Mouse (Mus musculus) midbrain, embryonic 15.5 days (tissue): ENCODE measurements around the gene Tmeff2. TPM values are rescaled to one million over a fixed set of nuclear protein-coding genes. Genes with fewer than 3 reads are reported as not detected.

ENCODE experiments used
- ATAC-seq: fragments of 200-750 bp; cut with Nextera tagmentation; replicated peaks from 2 replicates; pipeline ENCODE4 v1.8.0; 2017; ENCODE audit warnings: moderate TSS enrichment
- H3K27ac ChIP-seq: fragments of 300-500 bp; sonication (generic); 2 replicates; pipeline ENCODE4 v1.5.1; 2015; ENCODE audit warnings: mild to moderate bottlenecking, inconsistent platforms
- H3K27me3 ChIP-seq: fragments of 300-500 bp; sonication (generic); replicated peaks from 2 replicates; pipeline ENCODE4 v1.6.1; 2015; ENCODE audit warnings: inconsistent platforms
- H3K36me3 ChIP-seq: fragments of 300-500 bp; sonication (generic); replicated peaks from 2 replicates; pipeline ENCODE4 v1.6.1; 2015; ENCODE audit warnings: inconsistent platforms
- H3K4me1 ChIP-seq: fragments of 300-500 bp; sonication (generic); 2 replicates; pipeline ENCODE4 v1.6.1; 2015; ENCODE audit warnings: inconsistent platforms
- H3K4me2 ChIP-seq: fragments of 300-500 bp; sonication (generic); 2 replicates; pipeline ENCODE4 v1.6.1; 2015; ENCODE audit warnings: inconsistent platforms, mild to moderate bottlenecking, moderate library complexity
- H3K4me3 ChIP-seq: fragments of 300-500 bp; sonication (generic); 2 replicates; pipeline ENCODE4 v1.5.1; 2015; ENCODE audit warnings: mild to moderate bottlenecking, inconsistent platforms
- H3K9ac ChIP-seq: fragments of 300-500 bp; sonication (generic); 2 replicates; pipeline ENCODE4 v1.6.1; 2015; ENCODE audit warnings: mild to moderate bottlenecking, inconsistent platforms
- H3K9me3 ChIP-seq: fragments of 300-500 bp; sonication (generic); 2 replicates; pipeline ENCODE4 v1.6.1; 2016; ENCODE audit warnings: inconsistent platforms
- WGBS: fragments of 180-500 bp; shearing (Covaris S2); methylation state at CpG from one replicate; pipeline ENCODE4 v1.1.7; 2015; ENCODE audit warnings: mixed read lengths; 5-methylcytosine and 5-hydroxymethylcytosine counted together
- polyA plus RNA-seq: library from polyadenylated mRNA; unstranded; fragments of >200 nt; fragmentation: Nextera tagmentation; extraction: Ambion mirVana; gene quantifications from 2 replicates; pipeline ENCODE4 v1.2.1, GENCODE M21; 2015

Gene Tmeff2
- polyA plus RNA-seq, 1 experiment from 2014 or later, result 78.6 TPM

- 61% methylated on average over 5 of the region's 5 CpGs for WGBS
Measured at GRCm38 (mm10) chr1:51126425-51126765, 225.9 kb downstream of the Tmeff2 start.

GRCm38 (mm10) chr1:51136792-51137191, 236.3 kb downstream of the Tmeff2 start:
- no peak for ATAC-seq
- 85% methylated on average over 2 of the region's 2 CpGs for WGBS

More at GRCm38 (mm10) chr1:51126425-51126765, 225.9 kb downstream of the Tmeff2 start:
- no peaks in the 10 kb centered on the region for H3K36me3 ChIP-seq
- no peak overlapping the region for H3K9ac ChIP-seq
- peaks cover 3% of the 10 kb centered on the region; the same call in 1 of the 2 replicates for H3K4me1 ChIP-seq
- H3K9me3 ChIP-seq, result no peaks in the 10 kb centered on the region
- no peak overlapping the region for H3K4me2 ChIP-seq
- no peak overlapping the region for H3K4me3 ChIP-seq
- no peak overlapping the region for H3K27ac ChIP-seq
- ATAC-seq, result no peak
- H3K27me3 ChIP-seq, result no peaks in the 10 kb centered on the region

GRCm38 (mm10) chr1:51139605-51140004, 239.2 kb downstream of the Tmeff2 start:
- H3K27ac ChIP-seq, result no peak overlapping the region
- no peak overlapping the region for H3K9ac ChIP-seq
- H3K4me1 ChIP-seq, result no peaks in the 10 kb centered on the region
- peak; percentile 30; the same call in 1 of the 2 replicates for ATAC-seq
- H3K27me3 ChIP-seq, result no peaks in the 10 kb centered on the region
- H3K9me3 ChIP-seq, result no peaks in the 10 kb centered on the region
- no peak overlapping the region for H3K4me2 ChIP-seq
- 77% methylated on average over 10 of the region's 10 CpGs for WGBS
- H3K4me3 ChIP-seq, result no peak overlapping the region
- no peaks in the 10 kb centered on the region for H3K36me3 ChIP-seq

More at GRCm38 (mm10) chr1:51136792-51137191, 236.3 kb downstream of the Tmeff2 start:
- Histone ChIP-seq H3K4me2 (no peak overlapping the region), H3K4me3 (no peak overlapping the region), H3K9ac (no peak overlapping the region), H3K36me3 (no peaks in the 10 kb centered on the region), H3K27me3 (no peaks in the 10 kb centered on the region), H3K27ac (no peak overlapping the region), H3K9me3 (no peaks in the 10 kb centered on the region), H3K4me1 (no peaks in the 10 kb centered on the region)

- Histone ChIP-seq H3K4me1 (no peaks in the 10 kb centered on the region), H3K9ac (no peak overlapping the region), H3K9me3 (no peaks in the 10 kb centered on the region), H3K4me3 (no peak overlapping the region), H3K36me3 (no peaks in the 10 kb centered on the region), H3K27ac (no peak overlapping the region), H3K27me3 (no peaks in the 10 kb centered on the region), H3K4me2 (no peak overlapping the region)
- WGBS, result 94% methylated on average over 1 of the region's 1 CpGs
- no peak for ATAC-seq
Measured at GRCm38 (mm10) chr1:51141381-51141780, 240.9 kb downstream of the Tmeff2 start.

DNA sequence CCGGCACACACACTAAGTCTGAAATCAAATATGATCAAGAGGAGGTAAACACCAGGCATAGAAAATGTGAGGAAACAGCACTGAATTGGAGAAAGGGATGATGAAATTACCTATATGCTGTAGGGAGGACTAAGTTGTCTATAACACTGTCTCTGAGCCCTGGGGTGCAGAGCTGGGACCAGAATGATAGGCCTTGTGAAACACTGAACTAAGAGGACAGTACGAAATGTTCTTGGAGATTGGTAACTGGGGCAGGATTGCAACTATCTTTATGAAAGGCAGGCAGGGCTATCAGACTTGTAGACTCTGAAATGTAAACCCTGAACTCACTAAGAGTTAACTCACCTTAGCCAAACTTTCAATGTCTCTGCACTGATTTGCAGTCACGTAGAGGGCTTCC, 242.3 kb downstream of the Tmeff2 start:
- Histone ChIP-seq H3K9me3 (no peaks in the 10 kb centered on the region), H3K27ac (no peak overlapping the region), H3K4me1 (no peaks in the 10 kb centered on the region), H3K36me3 (no peaks in the 10 kb centered on the region), H3K4me3 (no peak overlapping the region), H3K9ac (no peak overlapping the region), H3K4me2 (no peak overlapping the region), H3K27me3 (no peaks in the 10 kb centered on the region)
- WGBS, result 90% methylated on average over 3 of the region's 3 CpGs
- no peak for ATAC-seq

GRCm38 (mm10) chr1:51145693-51146092, 245.2 kb downstream of the Tmeff2 start:
- no peaks in the 10 kb centered on the region for H3K36me3 ChIP-seq
- H3K9ac ChIP-seq, result no peak overlapping the region
- 93% methylated on average over 4 of the region's 4 CpGs for WGBS
- H3K4me2 ChIP-seq, result no peak overlapping the region
- no peak overlapping the region for H3K4me3 ChIP-seq
- H3K27ac ChIP-seq, result no peak overlapping the region
- ATAC-seq, result no peak
- H3K9me3 ChIP-seq, result no peaks in the 10 kb centered on the region
- no peaks in the 10 kb centered on the region for H3K27me3 ChIP-seq
- no peaks in the 10 kb centered on the region for H3K4me1 ChIP-seq

DNA sequence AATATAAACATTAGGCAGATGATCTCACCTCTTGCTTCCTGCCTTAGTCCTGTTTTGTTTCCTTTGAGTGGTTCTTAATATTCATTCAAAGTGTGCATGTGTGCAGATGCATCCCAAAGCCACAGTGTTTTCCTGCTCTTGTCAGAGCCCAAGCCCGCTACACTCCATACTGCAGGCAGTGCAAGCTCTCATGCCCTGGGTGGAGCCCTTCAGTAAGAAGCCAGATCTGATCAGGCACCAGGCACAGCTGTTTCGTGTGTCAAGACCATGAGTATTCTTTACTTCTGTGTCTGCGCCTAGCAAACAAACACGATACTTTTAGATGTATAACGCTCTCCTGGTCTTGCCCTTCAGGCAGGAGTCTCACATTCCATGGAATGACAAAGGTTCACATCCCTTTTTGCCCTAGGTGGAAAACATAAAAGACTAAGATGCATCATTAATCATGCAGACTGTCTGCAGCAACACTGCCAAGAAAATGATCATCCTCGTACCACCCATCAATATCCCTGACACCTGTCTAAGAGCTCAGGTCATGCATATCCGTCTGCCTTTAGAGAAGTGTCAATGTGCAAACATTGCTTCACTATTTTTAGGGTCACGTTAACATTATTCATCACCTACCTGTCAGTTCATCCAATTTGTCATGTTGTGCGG, 248.2 kb downstream of the Tmeff2 start:
- no peak overlapping the region for H3K9ac ChIP-seq
- no peak overlapping the region for H3K4me2 ChIP-seq
- ATAC-seq, result peak; percentile 84
- H3K9me3 ChIP-seq, result no peaks in the 10 kb centered on the region
- no peaks in the 10 kb centered on the region for H3K27me3 ChIP-seq
- H3K4me3 ChIP-seq, result no peak overlapping the region
- peak overlapping the region; percentile 32 for H3K27ac ChIP-seq
- no peaks in the 10 kb centered on the region for H3K36me3 ChIP-seq
- H3K4me1 ChIP-seq, result no peaks in the 10 kb centered on the region
- 61% methylated on average over 9 of the region's 9 CpGs for WGBS

DNA sequence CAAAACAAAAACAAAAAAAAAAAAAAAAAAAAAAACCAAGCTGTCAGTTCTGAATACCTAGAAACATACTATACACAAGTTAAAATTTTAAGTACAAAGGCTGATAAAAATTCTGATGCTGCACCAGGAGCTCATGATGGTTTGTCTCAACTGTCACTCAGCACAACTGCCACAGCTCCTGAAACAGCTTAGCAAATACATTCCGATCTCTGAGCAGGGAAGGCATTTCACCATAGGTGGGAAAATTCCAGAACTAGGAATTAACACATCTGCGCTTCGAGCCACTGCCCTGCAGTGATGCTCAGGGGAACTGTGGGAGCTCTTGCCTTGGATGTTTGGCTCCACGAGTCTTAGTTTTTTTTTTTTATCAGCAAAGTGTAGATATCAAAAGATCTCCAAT, 249.0 kb downstream of the Tmeff2 start:
- Histone ChIP-seq H3K9me3 (no peaks in the 10 kb centered on the region), H3K27me3 (no peaks in the 10 kb centered on the region), H3K4me1 (no peaks in the 10 kb centered on the region), H3K36me3 (no peaks in the 10 kb centered on the region), H3K27ac (no peak overlapping the region), H3K4me3 (no peak overlapping the region), H3K4me2 (no peak overlapping the region), H3K9ac (no peak overlapping the region)
- no peak for ATAC-seq
- WGBS, result 40% methylated on average over 4 of the region's 4 CpGs

DNA sequence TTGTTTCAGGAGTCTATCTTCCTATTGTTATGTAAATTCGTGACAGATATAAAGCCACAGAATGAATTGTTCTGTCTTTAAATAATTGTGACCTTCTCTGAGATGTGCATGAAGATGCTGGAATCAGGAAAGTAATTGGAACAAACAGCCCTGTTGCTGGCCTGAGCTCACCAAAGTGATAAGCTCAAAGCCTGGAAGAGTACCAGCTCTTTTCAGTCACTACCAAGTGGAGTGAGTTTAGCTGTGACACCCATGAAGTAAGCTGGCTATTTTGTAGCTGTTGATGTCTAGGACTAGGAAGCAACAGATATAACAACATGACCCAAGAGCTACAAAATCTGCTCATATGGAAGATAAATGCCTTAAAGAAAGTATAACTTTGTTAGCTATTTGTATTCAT, 249.4 kb downstream of the Tmeff2 start:
- Histone ChIP-seq H3K4me1 (no peaks in the 10 kb centered on the region), H3K27me3 (no peaks in the 10 kb centered on the region), H3K9ac (no peak overlapping the region), H3K27ac (no peak overlapping the region), H3K9me3 (no peaks in the 10 kb centered on the region), H3K4me2 (no peak overlapping the region), H3K4me3 (no peak overlapping the region), H3K36me3 (no peaks in the 10 kb centered on the region)
- WGBS, result 81% methylated on average over 1 of the region's 1 CpGs
- ATAC-seq, result no peak

DNA sequence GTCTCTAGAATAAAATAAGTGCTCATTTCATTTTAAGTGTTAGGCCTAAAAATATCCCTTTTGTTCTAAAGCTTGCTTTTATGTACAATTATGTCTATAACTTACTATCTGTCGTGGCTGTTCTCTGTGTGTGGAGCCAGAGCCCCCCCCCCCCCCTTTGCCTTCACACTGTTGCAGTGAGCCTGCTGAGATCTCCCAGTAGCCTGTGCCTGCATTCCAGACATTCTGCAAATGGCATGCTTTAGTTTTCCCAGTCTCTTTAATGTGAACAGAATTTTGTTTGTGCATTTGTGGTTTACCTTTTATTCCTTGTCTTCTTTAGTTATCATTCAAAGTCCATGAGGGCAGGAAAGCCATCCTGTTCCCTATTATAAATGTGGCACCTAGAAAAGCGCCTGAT, 251.6 kb downstream of the Tmeff2 start:
- ATAC-seq, result no peak
- no peak overlapping the region for H3K9ac ChIP-seq
- H3K4me2 ChIP-seq, result no peak overlapping the region
- no peaks in the 10 kb centered on the region for H3K27me3 ChIP-seq
- no peaks in the 10 kb centered on the region for H3K9me3 ChIP-seq
- no peak overlapping the region for H3K4me3 ChIP-seq
- no peaks in the 10 kb centered on the region for H3K36me3 ChIP-seq
- H3K27ac ChIP-seq, result no peak overlapping the region
- 47% methylated on average over 2 of the region's 2 CpGs for WGBS
- H3K4me1 ChIP-seq, result no peaks in the 10 kb centered on the region

- Histone ChIP-seq H3K4me2 (no peak overlapping the region), H3K4me1 (no peaks in the 10 kb centered on the region), H3K27me3 (no peaks in the 10 kb centered on the region), H3K4me3 (no peak overlapping the region), H3K9me3 (no peaks in the 10 kb centered on the region), H3K9ac (no peak overlapping the region), H3K27ac (no peak overlapping the region), H3K36me3 (no peaks in the 10 kb centered on the region)
- WGBS, result 8% methylated on average over 5 of the region's 5 CpGs
- ATAC-seq, result no peak
Measured at GRCm38 (mm10) chr1:51152856-51153255, 252.4 kb downstream of the Tmeff2 start.

DNA sequence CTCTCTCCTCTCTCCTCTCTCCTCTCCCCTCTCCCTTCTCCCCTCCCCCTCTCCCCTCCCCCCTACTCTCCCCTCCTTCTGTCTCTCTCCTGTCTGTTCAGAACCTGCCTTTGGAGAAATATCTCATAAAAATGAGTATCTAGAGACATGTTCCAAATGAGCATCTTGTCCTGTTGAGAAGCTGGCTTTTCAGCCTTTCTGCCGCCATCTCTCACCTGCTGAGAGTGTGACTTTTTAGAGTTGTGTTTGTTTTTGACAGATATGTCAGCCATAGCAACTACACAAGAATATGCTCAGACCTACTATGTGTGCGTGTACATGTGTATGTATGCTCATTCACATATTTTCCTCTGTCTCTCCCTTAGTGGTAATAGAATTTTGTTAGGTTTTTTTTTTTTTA, 283.8 kb downstream of the Tmeff2 start:
- H3K9me3 ChIP-seq, result no peaks in the 10 kb centered on the region
- no peaks in the 10 kb centered on the region for H3K4me1 ChIP-seq
- H3K4me2 ChIP-seq, result no peak overlapping the region
- ATAC-seq, result no peak
- no peak overlapping the region for H3K4me3 ChIP-seq
- no peaks in the 10 kb centered on the region for H3K27me3 ChIP-seq
- H3K36me3 ChIP-seq, result no peaks in the 10 kb centered on the region
- H3K9ac ChIP-seq, result no peak overlapping the region
- H3K27ac ChIP-seq, result no peak overlapping the region
- 83% methylated on average over 2 of the region's 2 CpGs for WGBS

DNA sequence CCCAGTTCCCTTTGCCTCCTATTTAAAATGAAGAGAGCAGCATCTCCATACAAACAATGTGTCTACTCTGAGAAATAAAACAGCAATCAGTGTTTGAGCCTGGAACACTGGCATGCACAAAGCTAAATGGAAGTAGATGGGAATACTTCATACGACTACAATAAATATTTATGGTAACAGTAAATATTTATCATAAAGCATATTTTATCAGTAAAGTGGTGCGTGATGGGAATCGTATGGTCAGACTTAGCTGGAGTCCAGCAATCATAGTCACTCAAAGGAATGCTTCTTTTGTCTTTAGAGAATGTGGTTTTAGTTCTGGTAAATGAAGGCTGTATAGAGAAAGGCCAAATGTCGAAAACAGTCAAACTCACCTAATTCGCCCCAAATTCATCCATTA, 288.6 kb downstream of the Tmeff2 start:
- H3K27ac ChIP-seq, result no peak overlapping the region
- no peak overlapping the region for H3K4me3 ChIP-seq
- no peak for ATAC-seq
- no peaks in the 10 kb centered on the region for H3K9me3 ChIP-seq
- no peaks in the 10 kb centered on the region for H3K36me3 ChIP-seq
- WGBS, result 88% methylated on average over 5 of the region's 5 CpGs
- peaks cover 9% of the 10 kb centered on the region; the same call in 1 of the 2 replicates for H3K4me1 ChIP-seq
- no peaks in the 10 kb centered on the region for H3K27me3 ChIP-seq
- H3K4me2 ChIP-seq, result no peak overlapping the region
- H3K9ac ChIP-seq, result no peak overlapping the region
